Mouse (Mus musculus) spleen, adult 2 months (tissue): ENCODE data around the gene Ripor1.

ENCODE experiments used
- CTCF ChIP-seq: fragments of 200-500 bp; IDR thresholded peaks from 2 replicates; pipeline ENCODE4 v1.5.1; 2011; ENCODE audit warnings: mild to moderate bottlenecking, inconsistent platforms; ENCODE audit not compliant: insufficient read depth, insufficient read length, insufficient replicate concordance; ENCODE audit errors: extremely low read depth
- POLR2A ChIP-seq: fragments of 200-500 bp; IDR thresholded peaks from 2 replicates; pipeline ENCODE4 v1.6.1; 2011; ENCODE audit warnings: low read depth, low read length, inconsistent platforms

DNA sequence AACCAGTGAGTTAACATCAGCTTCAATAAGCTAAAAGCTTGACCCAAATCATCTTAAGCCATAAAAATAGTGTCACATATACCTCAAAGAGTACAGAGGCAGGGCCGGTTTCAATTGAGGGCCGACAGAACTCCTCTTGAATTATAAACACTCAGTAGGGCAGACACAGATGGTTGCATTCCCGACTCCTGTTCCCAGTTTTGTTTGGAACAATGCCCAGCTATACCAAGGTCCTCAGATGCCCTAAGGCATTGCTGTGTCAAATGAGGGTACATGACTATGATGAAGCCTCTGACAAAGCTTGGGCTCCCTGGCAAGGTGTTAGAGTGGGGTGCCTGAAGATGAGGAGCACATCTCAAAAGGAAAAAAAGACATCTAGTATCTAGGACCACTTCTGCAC is 29.5 kb upstream of the Ripor1 start:
- TF ChIP-seq CTCF, result no peak
- no peak for TF ChIP-seq POLR2A
